Mouse (Mus musculus): Measurements from ENCODE around the gene 3110082I17Rik. TPM values are rescaled to one million over a fixed set of nuclear protein-coding genes. Genes with fewer than 3 reads are reported as not detected.

Gene 3110082I17Rik
- polyA plus RNA-seq, 1 experiment from 2014 or later = 19.7 TPM

GRCm38 (mm10) chr5:139383234-139383633 lies 77.1 kb downstream of the 3110082I17Rik start:
- DNase-seq (ENCODE audit: low spot score) (no peak), ATAC-seq (ENCODE audit: low FRiP score, low TSS enrichment) (no peak)
- no peaks in the 10 kb centered on the region for H3K36me3 ChIP-seq (ENCODE audit: control insufficient read depth, insufficient read depth, low read length)
- TF ChIP-seq EP300 (optimal IDR thresholded peaks at IDR 0.05) = no peak
- no peak for TF ChIP-seq CTCF (IDR thresholded peaks at IDR 0.05; ENCODE audit: low read depth)
- no peak overlapping the region for H3K27ac ChIP-seq (replicated peaks)
- H3K4me1 ChIP-seq (replicated peaks; ENCODE audit: control insufficient read depth, insufficient read depth) = peaks cover 15% of the 10 kb centered on the region; the same call in 1 of the 2 replicates
- WGBS = 82% methylated on average over 9 of the region's 9 CpGs
- no peaks in the 10 kb centered on the region for H3K9me3 ChIP-seq (ENCODE audit: control insufficient read depth, low read length)
- no peaks in the 10 kb centered on the region for H3K27me3 ChIP-seq (ENCODE audit: control insufficient read depth, insufficient read depth, low read length)
- no peak overlapping the region for H3K4me2 ChIP-seq (replicated peaks; ENCODE audit: low read depth)
- no peak overlapping the region for H3K4me3 ChIP-seq (ENCODE audit: low read depth, low read length)
- no peak overlapping the region for H3K9ac ChIP-seq (ENCODE audit: low read length)

GRCm38 (mm10) chr5:139382760-139383159 lies 77.6 kb downstream of the 3110082I17Rik start:
- ATAC-seq (ENCODE audit: low FRiP score, low TSS enrichment) (peak; percentile 38; the same call in 1 of the 2 replicates), DNase-seq (ENCODE audit: low spot score) (peak; percentile 70)
- WGBS = 53% methylated on average over 8 of the region's 8 CpGs
- H3K9ac ChIP-seq (ENCODE audit: low read length) = 0 out of 2 replicates have a peak overlapping the region, but pooled peaks have one; percentile 14
- no peaks in the 10 kb centered on the region for H3K9me3 ChIP-seq (ENCODE audit: control insufficient read depth, low read length)
- no peaks in the 10 kb centered on the region for H3K27me3 ChIP-seq (ENCODE audit: control insufficient read depth, insufficient read depth, low read length)
- H3K4me1 ChIP-seq (replicated peaks; ENCODE audit: control insufficient read depth, insufficient read depth) = peaks cover 15% of the 10 kb centered on the region; the same call in 1 of the 2 replicates
- no peaks in the 10 kb centered on the region for H3K36me3 ChIP-seq (ENCODE audit: control insufficient read depth, insufficient read depth, low read length)
- H3K4me2 ChIP-seq (replicated peaks; ENCODE audit: low read depth) = peak overlapping the region; percentile 12; the same call in 1 of the 2 replicates
- H3K27ac ChIP-seq (replicated peaks) = peak overlapping the region; percentile 54; the same call in 1 of the 2 replicates
- no peak for TF ChIP-seq CTCF (IDR thresholded peaks at IDR 0.05; ENCODE audit: low read depth)
- no peak for TF ChIP-seq EP300 (optimal IDR thresholded peaks at IDR 0.05)
- H3K4me3 ChIP-seq (ENCODE audit: low read depth, low read length) = no peak overlapping the region

- Histone ChIP-seq H3K27me3 (ENCODE audit: control insufficient read depth, insufficient read depth, low read length) (no peaks in the 10 kb centered on the region), H3K4me2 (replicated peaks; ENCODE audit: low read depth) (no peak overlapping the region; the same call in 1 of the 2 replicates), H3K36me3 (ENCODE audit: control insufficient read depth, insufficient read depth, low read length) (no peaks in the 10 kb centered on the region), H3K4me3 (ENCODE audit: low read depth, low read length) (no peak overlapping the region), H3K9me3 (ENCODE audit: control insufficient read depth, low read length) (no peaks in the 10 kb centered on the region), H3K4me1 (replicated peaks; ENCODE audit: control insufficient read depth, insufficient read depth) (peaks cover 15% of the 10 kb centered on the region; the same call in 1 of the 2 replicates), H3K27ac (replicated peaks) (peak overlapping the region; percentile 54; the same call in 1 of the 2 replicates), H3K9ac (ENCODE audit: low read length) (no peak overlapping the region)
- WGBS = 65% methylated on average over 16 of the region's 18 CpGs
- TF ChIP-seq CTCF (IDR thresholded peaks at IDR 0.05; ENCODE audit: low read depth) (no peak; the same call in 1 of the 2 replicates), EP300 (optimal IDR thresholded peaks at IDR 0.05) (no peak)
- ATAC-seq (ENCODE audit: low FRiP score, low TSS enrichment) = no peak
- no peak for DNase-seq (ENCODE audit: low spot score)
Measured at GRCm38 (mm10) chr5:139381586-139382513, 78.5 kb downstream of the 3110082I17Rik start.

- Histone ChIP-seq H3K9ac (ENCODE audit: low read length) (peak overlapping the region; percentile 78), H3K4me3 (ENCODE audit: low read depth, low read length) (peak overlapping the region; percentile 68), H3K27ac (replicated peaks) (peak overlapping the region; percentile 85), H3K9me3 (ENCODE audit: control insufficient read depth, low read length) (no peaks in the 10 kb centered on the region), H3K4me1 (replicated peaks; ENCODE audit: control insufficient read depth, insufficient read depth) (peaks cover 15% of the 10 kb centered on the region; the same call in 1 of the 2 replicates), H3K27me3 (ENCODE audit: control insufficient read depth, insufficient read depth, low read length) (no peaks in the 10 kb centered on the region), H3K4me2 (replicated peaks; ENCODE audit: low read depth) (peak overlapping the region; percentile 92), H3K36me3 (ENCODE audit: control insufficient read depth, insufficient read depth, low read length) (no peaks in the 10 kb centered on the region)
- whole genome bisulfite sequencing = 2% methylated on average over 68 of the region's 73 CpGs
- no peak for TF ChIP-seq EP300 (optimal IDR thresholded peaks at IDR 0.05)
- TF ChIP-seq CTCF (IDR thresholded peaks at IDR 0.05; ENCODE audit: low read depth) = no peak
- DNase-seq (ENCODE audit: low spot score) = peak; percentile 96
- peak; percentile 86 for ATAC-seq (ENCODE audit: low FRiP score, low TSS enrichment)
Measured at GRCm38 (mm10) chr5:139380385-139381248, 79.7 kb downstream of the 3110082I17Rik start.

- H3K4me3 ChIP-seq (ENCODE audit: low read depth, low read length) = peak overlapping the region; percentile 68
- no peak for DNase-seq (ENCODE audit: low spot score)
- no peaks in the 10 kb centered on the region for H3K36me3 ChIP-seq (ENCODE audit: control insufficient read depth, insufficient read depth, low read length)
- H3K9ac ChIP-seq (ENCODE audit: low read length) = peak overlapping the region; percentile 78
- peaks cover 15% of the 10 kb centered on the region; the same call in 1 of the 2 replicates for H3K4me1 ChIP-seq (replicated peaks; ENCODE audit: control insufficient read depth, insufficient read depth)
- peak overlapping the region; percentile 92 for H3K4me2 ChIP-seq (replicated peaks; ENCODE audit: low read depth)
- no peak for TF ChIP-seq CTCF (IDR thresholded peaks at IDR 0.05; ENCODE audit: low read depth)
- TF ChIP-seq EP300 (optimal IDR thresholded peaks at IDR 0.05) = no peak
- no peaks in the 10 kb centered on the region for H3K9me3 ChIP-seq (ENCODE audit: control insufficient read depth, low read length)
- WGBS = 15% methylated on average over 8 of the region's 8 CpGs
- H3K27me3 ChIP-seq (ENCODE audit: control insufficient read depth, insufficient read depth, low read length) = no peaks in the 10 kb centered on the region
- no peak for ATAC-seq (ENCODE audit: low FRiP score, low TSS enrichment)
- H3K27ac ChIP-seq (replicated peaks) = peak overlapping the region; percentile 85
Measured at GRCm38 (mm10) chr5:139379771-139380384, 80.4 kb downstream of the 3110082I17Rik start.

Data from stomach, postnatal 0 days (tissue).